Mouse (Mus musculus): ENCODE measurements around the gene Hoxb2. TPM values are rescaled to one million over a fixed set of nuclear protein-coding genes. Genes with fewer than 3 reads are reported as not detected.

Hoxb2 gene
- polyA plus RNA-seq, 1 experiment from 2014 or later = 0.15 TPM

DNA sequence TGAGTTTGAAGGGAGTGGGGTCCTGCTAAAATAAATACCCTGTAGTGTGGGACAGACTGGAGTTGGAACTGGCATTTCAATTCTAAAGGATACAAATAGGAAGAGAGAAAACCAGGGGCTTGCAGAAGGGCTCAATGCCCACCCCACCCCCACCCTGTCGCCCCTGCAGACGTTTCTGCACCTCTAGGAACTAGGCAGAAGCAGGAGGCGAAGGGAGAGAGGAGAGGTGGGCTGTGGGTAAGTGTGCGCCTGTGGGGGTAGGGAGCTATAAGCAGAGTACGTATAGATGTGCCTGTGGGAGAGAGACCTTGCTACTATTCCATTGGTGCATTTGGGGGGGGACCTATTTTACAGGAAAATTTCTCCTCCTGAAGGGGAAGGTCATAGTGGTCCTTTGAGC, 22.6 kb upstream of the Hoxb2 start:
- H3K4me1 ChIP-seq = 0 out of 2 replicates have a peak, but pooled peaks cover 2% of the 10 kb centered on the region

DNA sequence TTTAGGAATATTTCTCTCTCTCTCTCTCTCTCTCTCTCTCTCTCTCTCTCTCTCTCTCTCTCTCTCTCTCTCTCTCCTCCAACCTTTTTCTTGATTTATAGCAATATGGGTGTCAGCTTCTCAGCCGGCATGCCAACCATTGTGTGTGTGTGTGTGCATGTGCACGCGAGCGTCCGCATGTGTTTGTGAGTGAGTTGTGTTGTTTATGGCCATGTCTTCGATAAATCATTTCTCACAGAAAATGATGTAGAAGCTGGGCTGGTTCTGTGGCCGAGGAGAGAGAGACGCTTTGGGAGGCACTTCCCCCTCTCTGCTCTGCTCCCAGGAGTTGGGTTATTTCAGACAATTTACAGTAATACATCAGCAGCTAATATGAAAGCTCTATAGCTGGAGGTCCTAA, 21.7 kb upstream of the Hoxb2 start:
- H3K36me3 ChIP-seq = no peaks in the 10 kb centered on the region
- no peak for ATAC-seq (ENCODE audit: low FRiP score, low read depth)
- H3K4me3 ChIP-seq = no peak overlapping the region
- H3K27ac ChIP-seq (replicated peaks) = no peak overlapping the region
- H3K27me3 ChIP-seq = peaks cover 100% of the 10 kb centered on the region
- WGBS = 5% methylated on average over 8 of the region's 8 CpGs
- no peaks in the 10 kb centered on the region for H3K9me3 ChIP-seq
- no peak overlapping the region for H3K4me2 ChIP-seq (replicated peaks)
- H3K9ac ChIP-seq (replicated peaks) = no peak overlapping the region
- 0 out of 2 replicates have a peak, but pooled peaks cover 3% of the 10 kb centered on the region for H3K4me1 ChIP-seq

More for the DNA sequence above, 22.6 kb upstream of the Hoxb2 start:
- H3K4me3 ChIP-seq = no peak overlapping the region
- no peak overlapping the region for H3K27ac ChIP-seq (replicated peaks)
- no peaks in the 10 kb centered on the region for H3K36me3 ChIP-seq
- H3K4me2 ChIP-seq (replicated peaks) = no peak overlapping the region
- no peak for ATAC-seq (ENCODE audit: low FRiP score, low read depth)
- peaks cover 100% of the 10 kb centered on the region for H3K27me3 ChIP-seq
- no peaks in the 10 kb centered on the region for H3K9me3 ChIP-seq
- no peak overlapping the region for H3K9ac ChIP-seq (replicated peaks)
- WGBS = 0% methylated on average over 5 of the region's 5 CpGs

DNA sequence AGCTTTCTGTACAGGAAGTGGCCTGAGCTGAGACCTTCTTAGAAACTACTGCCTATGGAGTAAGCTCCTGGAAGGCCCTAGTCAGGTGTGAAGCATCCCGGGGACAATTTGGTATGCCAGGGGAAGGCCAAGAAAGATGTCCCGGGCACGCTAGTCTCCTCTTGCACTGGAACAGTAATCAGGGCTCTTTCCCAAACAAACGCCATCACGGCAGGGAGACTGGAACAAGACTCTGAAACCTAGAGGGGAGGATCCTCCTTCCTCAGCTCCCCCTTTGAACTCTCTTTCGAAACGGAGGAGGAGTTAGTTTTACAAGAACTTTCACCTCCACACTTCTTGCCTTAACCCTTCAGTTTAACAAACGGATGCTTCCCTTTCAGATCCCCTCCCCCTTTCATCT, 18.2 kb upstream of the Hoxb2 start:
- no peak for ATAC-seq (ENCODE audit: low FRiP score, low read depth)
- Histone ChIP-seq H3K9me3 (no peaks in the 10 kb centered on the region), H3K27me3 (peaks cover 100% of the 10 kb centered on the region), H3K4me1 (0 out of 2 replicates have a peak, but pooled peaks cover 3% of the 10 kb centered on the region), H3K27ac (replicated peaks) (no peak overlapping the region), H3K36me3 (no peaks in the 10 kb centered on the region), H3K4me2 (replicated peaks) (no peak overlapping the region), H3K9ac (replicated peaks) (no peak overlapping the region), H3K4me3 (no peak overlapping the region)
- WGBS = 0% methylated on average over 8 of the region's 8 CpGs

DNA sequence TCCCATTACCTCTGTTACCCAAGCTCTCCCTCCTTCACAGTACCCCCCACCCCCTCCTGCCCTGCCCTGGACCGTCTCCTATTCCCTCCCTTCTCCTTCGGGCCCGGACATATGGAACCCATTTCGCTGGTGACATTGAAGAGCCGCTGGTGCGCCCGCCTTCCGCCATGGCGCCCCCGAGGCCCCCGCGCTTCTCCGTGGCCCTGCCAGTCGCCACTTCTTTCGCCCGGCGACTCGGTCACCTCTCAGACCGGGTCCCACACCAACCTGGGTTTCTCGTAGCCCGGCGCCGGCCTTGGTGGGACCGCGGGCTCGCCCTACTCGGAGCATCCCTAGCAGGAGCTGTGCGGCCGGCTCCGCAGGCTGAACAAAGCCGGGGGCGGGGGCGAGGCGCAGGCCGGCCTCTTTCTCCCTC, 17.7 kb upstream of the Hoxb2 start:
- ATAC-seq (ENCODE audit: low FRiP score, low read depth) = no peak
- no peak overlapping the region for H3K9ac ChIP-seq (replicated peaks)
- H3K4me2 ChIP-seq (replicated peaks) = no peak overlapping the region
- WGBS = under 1% methylated on average over 34 of the region's 35 CpGs
- no peak overlapping the region for H3K27ac ChIP-seq (replicated peaks)
- H3K9me3 ChIP-seq = no peaks in the 10 kb centered on the region
- H3K36me3 ChIP-seq = no peaks in the 10 kb centered on the region
- peaks cover 100% of the 10 kb centered on the region for H3K27me3 ChIP-seq
- H3K4me1 ChIP-seq = 0 out of 2 replicates have a peak, but pooled peaks cover 3% of the 10 kb centered on the region
- 0 out of 2 replicates have a peak overlapping the region, but pooled peaks have one; percentile 9 for H3K4me3 ChIP-seq

DNA sequence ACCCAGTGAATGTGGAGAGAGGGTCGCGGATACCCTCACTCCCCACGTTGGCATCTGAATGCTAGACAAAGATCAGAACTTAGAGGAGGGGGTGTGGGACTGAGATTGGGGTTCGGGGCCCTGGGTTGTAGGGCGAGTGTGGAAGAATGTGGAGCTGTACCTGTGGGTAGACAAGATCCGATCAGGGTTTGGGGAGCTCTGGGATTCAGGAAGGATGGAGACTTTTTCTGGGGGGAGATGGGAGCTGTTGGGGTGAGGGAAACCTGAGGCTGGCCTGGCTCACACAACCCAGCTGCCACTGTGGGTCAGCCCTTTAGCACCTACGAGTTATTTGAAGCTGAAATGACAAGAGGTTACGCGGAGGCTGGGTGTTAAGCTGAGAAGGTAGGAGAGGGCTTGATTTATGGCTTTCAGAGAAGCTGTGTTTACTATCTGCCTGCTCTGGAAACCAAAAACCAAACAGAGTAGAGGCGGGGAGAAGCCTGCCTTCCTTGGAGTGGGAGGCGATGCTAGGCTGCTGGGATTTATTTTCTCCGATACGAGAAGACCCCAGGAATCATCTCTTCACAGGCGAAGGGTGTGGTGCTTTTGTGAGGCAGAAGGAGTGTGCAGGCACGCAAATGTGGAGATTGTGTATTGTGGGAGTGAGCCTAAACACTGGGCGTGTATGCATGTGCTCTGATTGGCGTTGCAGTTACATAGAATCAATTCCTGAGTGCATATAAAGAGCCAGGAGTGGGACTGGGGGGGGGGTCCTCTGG, 16.9 kb upstream of the Hoxb2 start:
- Histone ChIP-seq H3K27ac (replicated peaks) (no peak overlapping the region), H3K9me3 (no peaks in the 10 kb centered on the region), H3K36me3 (no peaks in the 10 kb centered on the region), H3K4me2 (replicated peaks) (no peak overlapping the region), H3K4me3 (no peak overlapping the region), H3K4me1 (0 out of 2 replicates have a peak, but pooled peaks cover 3% of the 10 kb centered on the region), H3K27me3 (peaks cover 100% of the 10 kb centered on the region), H3K9ac (replicated peaks) (no peak overlapping the region)
- whole genome bisulfite sequencing = 3% methylated on average over 17 of the region's 17 CpGs
- no peak for ATAC-seq (ENCODE audit: low FRiP score, low read depth)

DNA sequence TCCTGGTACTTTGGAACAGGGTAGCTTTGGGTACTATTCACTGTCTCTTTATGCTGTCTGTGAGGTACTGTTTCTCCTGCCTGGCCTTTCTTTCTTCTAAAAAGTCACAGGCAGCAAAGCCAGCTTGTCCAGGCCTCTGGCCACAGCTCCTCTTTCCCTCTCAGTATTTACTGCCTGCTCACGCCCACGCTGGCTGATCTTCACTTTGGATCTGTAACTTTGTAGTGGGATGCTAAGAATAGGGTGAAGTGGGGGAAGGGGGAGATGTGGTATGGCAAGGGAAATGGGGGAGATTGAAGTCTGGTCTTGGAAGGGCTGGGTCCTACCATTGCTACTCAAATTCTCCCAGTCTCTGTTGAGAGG, 16.3 kb upstream of the Hoxb2 start:
- 0% methylated on average over 2 of the region's 2 CpGs for WGBS
- 0 out of 2 replicates have a peak, but pooled peaks cover 3% of the 10 kb centered on the region for H3K4me1 ChIP-seq
- no peaks in the 10 kb centered on the region for H3K9me3 ChIP-seq
- no peak overlapping the region for H3K4me2 ChIP-seq (replicated peaks)
- no peak for ATAC-seq (ENCODE audit: low FRiP score, low read depth)
- no peak overlapping the region for H3K4me3 ChIP-seq
- H3K27me3 ChIP-seq = peaks cover 100% of the 10 kb centered on the region
- no peaks in the 10 kb centered on the region for H3K36me3 ChIP-seq
- no peak overlapping the region for H3K9ac ChIP-seq (replicated peaks)
- H3K27ac ChIP-seq (replicated peaks) = no peak overlapping the region

DNA sequence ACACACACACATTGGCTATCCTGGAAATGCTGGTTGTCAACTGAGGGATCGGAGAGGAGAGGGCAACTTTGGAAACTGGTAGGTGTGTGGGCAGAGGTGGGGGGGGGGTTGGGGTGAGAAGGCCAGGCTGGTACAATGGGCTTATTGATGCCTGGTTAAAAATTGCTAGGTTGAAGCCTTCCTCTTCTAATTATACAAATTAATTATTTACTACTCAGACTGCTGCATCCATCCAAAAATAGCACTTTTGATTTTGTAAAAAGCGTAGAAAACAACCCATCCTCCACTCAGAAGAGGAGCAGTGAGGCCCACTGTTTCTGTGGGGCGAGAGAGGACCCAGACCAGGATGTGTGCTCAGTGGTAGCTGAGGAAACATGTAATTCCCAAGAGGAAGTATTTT, 15.3 kb upstream of the Hoxb2 start:
- 0 out of 2 replicates have a peak, but pooled peaks cover 3% of the 10 kb centered on the region for H3K4me1 ChIP-seq
- peaks cover 100% of the 10 kb centered on the region for H3K27me3 ChIP-seq
- no peaks in the 10 kb centered on the region for H3K36me3 ChIP-seq
- H3K4me3 ChIP-seq = no peak overlapping the region
- WGBS = 28% methylated on average over 3 of the region's 3 CpGs
- no peak for ATAC-seq (ENCODE audit: low FRiP score, low read depth)
- no peak overlapping the region for H3K9ac ChIP-seq (replicated peaks)
- H3K4me2 ChIP-seq (replicated peaks) = no peak overlapping the region
- no peak overlapping the region for H3K27ac ChIP-seq (replicated peaks)
- H3K9me3 ChIP-seq = no peaks in the 10 kb centered on the region

DNA sequence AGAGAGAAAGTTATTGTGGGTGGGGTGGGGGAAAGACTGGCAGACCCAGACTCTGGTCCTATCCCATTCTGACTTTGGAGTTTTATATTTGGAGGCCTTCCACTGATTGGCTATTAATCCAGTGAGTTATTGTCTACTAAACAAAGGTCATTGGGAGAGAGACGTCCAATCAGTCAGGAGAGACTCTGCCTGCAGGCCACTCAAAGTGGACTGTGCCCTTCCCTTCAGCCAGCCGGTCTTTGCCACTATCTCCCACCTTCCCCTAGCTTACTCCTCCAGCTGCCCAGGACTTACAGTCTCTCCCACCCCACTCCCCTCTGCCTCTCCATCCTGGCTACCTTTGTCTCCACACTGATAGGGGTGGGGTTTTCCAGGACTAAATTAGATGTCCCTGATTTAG, 13.7 kb upstream of the Hoxb2 start:
- no peaks in the 10 kb centered on the region for H3K9me3 ChIP-seq
- H3K36me3 ChIP-seq = no peaks in the 10 kb centered on the region
- H3K9ac ChIP-seq (replicated peaks) = no peak overlapping the region
- no peak overlapping the region for H3K4me2 ChIP-seq (replicated peaks)
- 3% methylated on average over 2 of the region's 2 CpGs for WGBS
- H3K27me3 ChIP-seq = peaks cover 100% of the 10 kb centered on the region
- H3K4me1 ChIP-seq = 0 out of 2 replicates have a peak, but pooled peaks cover 3% of the 10 kb centered on the region
- no peak overlapping the region for H3K27ac ChIP-seq (replicated peaks)
- no peak overlapping the region for H3K4me3 ChIP-seq
- ATAC-seq (ENCODE audit: low FRiP score, low read depth) = no peak

DNA sequence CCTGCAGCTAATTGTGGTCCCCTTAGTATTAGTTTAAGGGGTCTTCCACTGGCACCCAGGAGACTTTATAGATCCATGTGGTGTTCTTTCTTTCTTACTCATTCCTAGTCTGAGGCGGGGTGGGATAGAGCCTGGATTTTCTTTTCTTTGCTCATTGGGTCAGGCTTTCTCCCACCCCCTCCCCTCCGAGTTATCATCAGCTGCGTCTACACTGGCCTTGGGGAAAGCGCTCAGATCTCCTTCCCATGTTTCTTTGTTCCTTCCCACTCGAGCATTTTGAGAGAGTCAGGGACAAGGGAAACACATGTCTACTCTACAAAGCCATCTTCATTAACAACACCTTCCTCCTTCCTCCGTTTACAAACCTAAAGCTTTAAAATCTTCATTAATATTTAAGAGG, 13.3 kb upstream of the Hoxb2 start:
- Histone ChIP-seq H3K4me3 (no peak overlapping the region), H3K4me1 (0 out of 2 replicates have a peak, but pooled peaks cover 3% of the 10 kb centered on the region), H3K4me2 (replicated peaks) (no peak overlapping the region), H3K36me3 (no peaks in the 10 kb centered on the region), H3K9ac (replicated peaks) (no peak overlapping the region), H3K27me3 (peaks cover 100% of the 10 kb centered on the region), H3K9me3 (no peaks in the 10 kb centered on the region), H3K27ac (replicated peaks) (no peak overlapping the region)
- 2% methylated on average over 6 of the region's 6 CpGs for WGBS
- no peak for ATAC-seq (ENCODE audit: low FRiP score, low read depth)

DNA sequence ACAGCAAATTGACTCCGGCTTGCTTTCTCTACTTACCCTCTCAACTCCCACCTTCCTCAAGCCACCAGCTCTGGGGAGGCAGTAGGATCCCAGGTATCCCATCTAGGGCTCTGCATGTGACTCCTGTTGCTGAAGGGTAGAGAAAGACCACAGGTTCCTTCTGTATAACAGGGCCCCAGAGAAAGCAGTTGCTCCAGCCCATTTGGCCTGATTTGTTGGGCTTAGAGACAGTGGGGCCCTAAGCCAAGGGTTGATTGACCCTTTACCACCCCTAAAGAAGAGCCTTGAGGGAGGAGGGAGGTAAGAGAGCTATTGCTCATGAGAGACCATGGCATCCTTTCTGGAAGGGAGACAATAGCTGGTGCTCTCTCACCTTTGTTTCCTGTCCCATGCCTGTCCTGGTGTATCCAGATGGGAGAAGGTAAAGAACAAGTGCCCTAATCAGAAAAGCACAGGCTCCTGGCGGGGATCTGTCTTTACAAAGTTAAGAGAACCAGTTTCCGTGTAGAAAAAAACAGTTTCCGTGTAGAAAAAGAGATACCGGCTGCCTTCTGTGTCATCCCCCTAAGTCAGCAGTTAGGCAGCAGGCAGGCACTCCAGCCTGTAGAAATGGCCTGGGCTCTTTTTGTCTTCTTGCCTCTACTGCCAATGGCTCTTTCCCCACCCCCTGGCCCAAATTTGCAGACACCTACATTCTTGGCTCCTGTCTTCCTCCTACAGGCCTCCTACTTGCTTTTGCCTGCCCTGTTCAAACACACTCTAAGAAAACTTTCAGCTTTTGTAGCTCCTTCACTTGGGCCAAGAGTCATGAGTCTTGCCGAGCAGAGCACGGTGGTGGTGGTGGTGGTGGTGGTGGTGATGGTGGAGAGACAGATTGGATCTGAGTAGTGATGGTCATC, 11.1 kb upstream of the Hoxb2 start:
- 9% methylated on average over 7 of the region's 7 CpGs for WGBS
- Histone ChIP-seq H3K4me3 (no peak overlapping the region), H3K36me3 (no peaks in the 10 kb centered on the region)

DNA sequence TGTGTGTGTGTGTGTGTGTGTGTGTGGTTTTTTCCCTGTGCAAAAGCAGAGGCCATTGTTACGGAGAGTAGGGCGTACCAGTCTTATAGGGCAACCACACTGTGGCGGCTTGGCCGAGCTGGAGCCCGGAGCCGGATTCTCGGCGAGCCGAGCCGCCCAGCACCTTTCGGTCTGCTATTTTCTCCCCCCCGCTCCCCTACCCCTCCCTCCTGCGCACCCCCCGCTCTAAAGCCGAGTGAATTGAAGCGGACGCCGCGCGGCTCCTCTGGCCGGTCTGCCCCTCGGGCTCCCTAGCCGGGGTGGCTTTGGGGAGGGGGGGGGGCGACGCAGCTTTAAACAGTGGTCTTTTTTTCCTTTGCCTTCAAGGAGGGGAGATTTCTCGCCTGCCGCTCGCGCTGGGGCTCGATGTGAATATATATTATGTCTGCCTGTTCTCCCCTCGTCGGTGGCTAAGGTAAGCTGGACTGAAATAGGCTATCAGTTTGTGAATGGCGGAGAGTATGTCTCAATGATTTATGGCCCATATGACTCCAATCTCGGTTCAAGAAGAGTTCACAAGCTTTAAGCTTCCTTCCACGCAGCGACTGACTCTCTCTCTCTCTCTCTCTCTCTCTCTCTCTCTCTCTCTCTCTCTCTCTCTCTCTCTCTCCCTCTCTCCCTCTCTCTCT, 9.5 kb upstream of the Hoxb2 start:
- no peak overlapping the region for H3K4me2 ChIP-seq (replicated peaks)
- H3K4me3 ChIP-seq = no peak overlapping the region
- H3K9ac ChIP-seq (replicated peaks) = no peak overlapping the region
- H3K9me3 ChIP-seq = no peaks in the 10 kb centered on the region
- peaks cover 5% of the 10 kb centered on the region; the same call in 1 of the 2 replicates for H3K4me1 ChIP-seq
- no peak for ATAC-seq (ENCODE audit: low FRiP score, low read depth)
- H3K36me3 ChIP-seq = no peaks in the 10 kb centered on the region
- H3K27ac ChIP-seq (replicated peaks) = no peak overlapping the region
- peaks cover 100% of the 10 kb centered on the region for H3K27me3 ChIP-seq
- under 1% methylated on average over 30 of the region's 36 CpGs for WGBS

More for the DNA sequence above, 11.1 kb upstream of the Hoxb2 start:
- Histone ChIP-seq H3K9me3 (no peaks in the 10 kb centered on the region), H3K4me2 (replicated peaks) (no peak overlapping the region), H3K4me1 (no peaks in the 10 kb centered on the region), H3K27me3 (peaks cover 100% of the 10 kb centered on the region), H3K9ac (replicated peaks) (no peak overlapping the region), H3K27ac (replicated peaks) (no peak overlapping the region)
- no peak for ATAC-seq (ENCODE audit: low FRiP score, low read depth)
